Mouse (Mus musculus) forebrain, embryonic 12.5 days (tissue): ENCODE results near the gene Bcar3. TPM values are rescaled to one million over a fixed set of nuclear protein-coding genes. Genes with fewer than 3 reads are reported as not detected.

ENCODE experiments used
- ATAC-seq: fragments of 200-750 bp; cut with Nextera tagmentation; 2 replicates; pipeline ENCODE4 v1.8.0; 2017; ENCODE audit warnings: moderate TSS enrichment; ENCODE audit not compliant: low FRiP score
- H3K27ac ChIP-seq: fragments of 300-500 bp; sonication (generic); 2 replicates; pipeline ENCODE4 v1.5.1; 2016; ENCODE audit warnings: mild to moderate bottlenecking
- H3K27me3 ChIP-seq: fragments of 300-500 bp; sonication (generic); 2 replicates; pipeline ENCODE4 v1.6.1; 2016; ENCODE audit warnings: mild to moderate bottlenecking
- H3K36me3 ChIP-seq: fragments of 300-500 bp; sonication (generic); replicated peaks from 2 replicates; pipeline ENCODE4 v1.6.1; 2016; ENCODE audit warnings: mild to moderate bottlenecking
- H3K4me1 ChIP-seq: fragments of 300-500 bp; sonication (generic); 2 replicates; pipeline ENCODE4 v1.6.1; 2016
- H3K4me2 ChIP-seq: fragments of 300-500 bp; sonication (generic); 2 replicates; pipeline ENCODE4 v1.6.1; 2016; ENCODE audit warnings: mild to moderate bottlenecking, moderate library complexity
- H3K4me3 ChIP-seq: fragments of 300-500 bp; sonication (generic); replicated peaks from 2 replicates; pipeline ENCODE4 v1.5.1; 2016; ENCODE audit warnings: mild to moderate bottlenecking
- H3K9ac ChIP-seq: fragments of 300-500 bp; sonication (generic); 2 replicates; pipeline ENCODE4 v1.6.1; 2016; ENCODE audit warnings: mild to moderate bottlenecking
- H3K9me3 ChIP-seq: fragments of 300-500 bp; sonication (generic); 2 replicates; pipeline ENCODE4 v1.6.1; 2016
- WGBS: fragments of 180-500 bp; shearing (Covaris S2); methylation state at CpG from one replicate; pipeline ENCODE4 v1.1.7; 2016; 5-methylcytosine and 5-hydroxymethylcytosine counted together
- polyA plus RNA-seq: library from polyadenylated mRNA; unstranded; fragments of >200 nt; fragmentation: Nextera tagmentation; extraction: Ambion mirVana; gene quantifications from 2 replicates; pipeline ENCODE4 v1.2.1, GENCODE M21; 2016

Bcar3 gene
- polyA plus RNA-seq, 1 experiment from 2014 or later: 10.9 TPM

- peak overlapping the region; percentile 82 for H3K27ac ChIP-seq
- peaks cover 56% of the 10 kb centered on the region for H3K4me1 ChIP-seq
- peak overlapping the region; percentile 42 for H3K4me2 ChIP-seq
- H3K4me3 ChIP-seq: no peak overlapping the region
- WGBS: 13% methylated on average over 11 of the region's 11 CpGs
- peak; percentile 20 for ATAC-seq
- H3K36me3 ChIP-seq: no peaks in the 10 kb centered on the region
- H3K9ac ChIP-seq: 0 out of 2 replicates have a peak overlapping the region, but pooled peaks have one; percentile 8
- no peaks in the 10 kb centered on the region for H3K27me3 ChIP-seq
- no peaks in the 10 kb centered on the region for H3K9me3 ChIP-seq
Observed at GRCm38 (mm10) chr3:122461512-122461881, 167.6 kb downstream of the Bcar3 start.

GRCm38 (mm10) chr3:122461932-122462871 is 168.3 kb downstream of the Bcar3 start:
- no peak overlapping the region for H3K4me3 ChIP-seq
- H3K27ac ChIP-seq: peak overlapping the region; percentile 82
- 20% methylated on average over 18 of the region's 18 CpGs for WGBS
- no peaks in the 10 kb centered on the region for H3K36me3 ChIP-seq
- H3K9me3 ChIP-seq: no peaks in the 10 kb centered on the region
- H3K27me3 ChIP-seq: no peaks in the 10 kb centered on the region
- ATAC-seq: peak; percentile 40
- peak overlapping the region; percentile 42 for H3K4me2 ChIP-seq
- H3K9ac ChIP-seq: peak overlapping the region; percentile 18; the same call in 1 of the 2 replicates
- H3K4me1 ChIP-seq: peaks cover 53% of the 10 kb centered on the region

- Histone ChIP-seq H3K27ac (0 out of 2 replicates have a peak overlapping the region, but pooled peaks have one; percentile 82), H3K9me3 (no peaks in the 10 kb centered on the region), H3K36me3 (no peaks in the 10 kb centered on the region), H3K27me3 (no peaks in the 10 kb centered on the region), H3K4me3 (no peak overlapping the region), H3K9ac (no peak overlapping the region; the same call in 1 of the 2 replicates), H3K4me1 (peaks cover 44% of the 10 kb centered on the region), H3K4me2 (no peak overlapping the region)
- no peak for ATAC-seq
- WGBS: 83% methylated on average over 9 of the region's 9 CpGs
Observed at GRCm38 (mm10) chr3:122463166-122463565, 169.2 kb downstream of the Bcar3 start.

- peak; percentile 19 for ATAC-seq
Observed at GRCm38 (mm10) chr3:122466100-122466730, 172.3 kb downstream of the Bcar3 start.

GRCm38 (mm10) chr3:122467977-122468376 is 174.0 kb downstream of the Bcar3 start:
- Histone ChIP-seq H3K4me3 (no peak overlapping the region), H3K9ac (no peak overlapping the region), H3K4me1 (peaks cover 14% of the 10 kb centered on the region), H3K4me2 (no peak overlapping the region), H3K36me3 (no peaks in the 10 kb centered on the region), H3K27me3 (no peaks in the 10 kb centered on the region), H3K27ac (no peak overlapping the region), H3K9me3 (no peaks in the 10 kb centered on the region)
- WGBS: 67% methylated on average over 2 of the region's 2 CpGs
- ATAC-seq: no peak

More at GRCm38 (mm10) chr3:122466100-122466730, 172.3 kb downstream of the Bcar3 start:
- no peak overlapping the region for H3K4me2 ChIP-seq
- H3K27ac ChIP-seq: no peak overlapping the region
- H3K36me3 ChIP-seq: no peaks in the 10 kb centered on the region
- H3K4me3 ChIP-seq: no peak overlapping the region
- H3K9me3 ChIP-seq: no peaks in the 10 kb centered on the region
- H3K27me3 ChIP-seq: no peaks in the 10 kb centered on the region
- no peak overlapping the region for H3K9ac ChIP-seq
- 52% methylated on average over 9 of the region's 9 CpGs for WGBS
- H3K4me1 ChIP-seq: peaks cover 29% of the 10 kb centered on the region

- no peak overlapping the region for H3K4me2 ChIP-seq
- H3K4me1 ChIP-seq: peaks cover 24% of the 10 kb centered on the region
- WGBS: 92% methylated on average over 14 of the region's 14 CpGs
- no peak overlapping the region for H3K27ac ChIP-seq
- no peak for ATAC-seq
- no peaks in the 10 kb centered on the region for H3K27me3 ChIP-seq
- H3K9ac ChIP-seq: no peak overlapping the region
- H3K4me3 ChIP-seq: no peak overlapping the region
- H3K36me3 ChIP-seq: no peaks in the 10 kb centered on the region
- no peaks in the 10 kb centered on the region for H3K9me3 ChIP-seq
Observed at GRCm38 (mm10) chr3:122470326-122471016, 176.5 kb downstream of the Bcar3 start.

- peaks cover 31% of the 10 kb centered on the region for H3K4me1 ChIP-seq
- no peaks in the 10 kb centered on the region for H3K36me3 ChIP-seq
- no peak overlapping the region for H3K27ac ChIP-seq
- H3K9me3 ChIP-seq: no peaks in the 10 kb centered on the region
- no peak overlapping the region for H3K4me3 ChIP-seq
- H3K27me3 ChIP-seq: no peaks in the 10 kb centered on the region
- ATAC-seq: no peak
- 83% methylated on average over 12 of the region's 12 CpGs for WGBS
- H3K4me2 ChIP-seq: no peak overlapping the region
- H3K9ac ChIP-seq: no peak overlapping the region
Observed at GRCm38 (mm10) chr3:122471017-122471721, 177.2 kb downstream of the Bcar3 start.

- Histone ChIP-seq H3K9me3 (no peaks in the 10 kb centered on the region), H3K27me3 (no peaks in the 10 kb centered on the region), H3K27ac (no peak overlapping the region), H3K9ac (no peak overlapping the region), H3K4me3 (no peak overlapping the region), H3K4me1 (peaks cover 43% of the 10 kb centered on the region), H3K4me2 (no peak overlapping the region), H3K36me3 (no peaks in the 10 kb centered on the region)
- WGBS: 91% methylated on average over 11 of the region's 11 CpGs
- no peak for ATAC-seq
Observed at GRCm38 (mm10) chr3:122472412-122472811, 178.5 kb downstream of the Bcar3 start.

- H3K4me2 ChIP-seq: no peak overlapping the region
- no peak overlapping the region for H3K27ac ChIP-seq
- H3K9me3 ChIP-seq: no peaks in the 10 kb centered on the region
- H3K4me1 ChIP-seq: peaks cover 53% of the 10 kb centered on the region
- no peaks in the 10 kb centered on the region for H3K27me3 ChIP-seq
- ATAC-seq: no peak
- H3K36me3 ChIP-seq: no peaks in the 10 kb centered on the region
- WGBS: 86% methylated on average over 11 of the region's 11 CpGs
- H3K4me3 ChIP-seq: no peak overlapping the region
- H3K9ac ChIP-seq: no peak overlapping the region
Observed at GRCm38 (mm10) chr3:122473523-122474034, 179.6 kb downstream of the Bcar3 start.

GRCm38 (mm10) chr3:122474067-122474466 is 180.1 kb downstream of the Bcar3 start:
- Histone ChIP-seq H3K36me3 (no peaks in the 10 kb centered on the region), H3K4me3 (no peak overlapping the region), H3K9ac (no peak overlapping the region), H3K27me3 (no peaks in the 10 kb centered on the region), H3K9me3 (no peaks in the 10 kb centered on the region), H3K4me2 (no peak overlapping the region), H3K4me1 (peaks cover 56% of the 10 kb centered on the region), H3K27ac (no peak overlapping the region)
- 64% methylated on average over 5 of the region's 5 CpGs for WGBS
- no peak for ATAC-seq

GRCm38 (mm10) chr3:122474796-122475195 is 180.9 kb downstream of the Bcar3 start:
- Histone ChIP-seq H3K27me3 (no peaks in the 10 kb centered on the region), H3K36me3 (no peaks in the 10 kb centered on the region), H3K9ac (no peak overlapping the region), H3K4me2 (no peak overlapping the region), H3K27ac (peak overlapping the region; percentile 73; the same call in 1 of the 2 replicates), H3K4me3 (no peak overlapping the region), H3K4me1 (peaks cover 64% of the 10 kb centered on the region), H3K9me3 (no peaks in the 10 kb centered on the region)
- WGBS: 82% methylated on average over 4 of the region's 4 CpGs
- ATAC-seq: no peak; the same call in 1 of the 2 replicates
